Mouse (Mus musculus): Measurements from ENCODE around the gene Hivep2.

Hivep2 gene

DNA sequence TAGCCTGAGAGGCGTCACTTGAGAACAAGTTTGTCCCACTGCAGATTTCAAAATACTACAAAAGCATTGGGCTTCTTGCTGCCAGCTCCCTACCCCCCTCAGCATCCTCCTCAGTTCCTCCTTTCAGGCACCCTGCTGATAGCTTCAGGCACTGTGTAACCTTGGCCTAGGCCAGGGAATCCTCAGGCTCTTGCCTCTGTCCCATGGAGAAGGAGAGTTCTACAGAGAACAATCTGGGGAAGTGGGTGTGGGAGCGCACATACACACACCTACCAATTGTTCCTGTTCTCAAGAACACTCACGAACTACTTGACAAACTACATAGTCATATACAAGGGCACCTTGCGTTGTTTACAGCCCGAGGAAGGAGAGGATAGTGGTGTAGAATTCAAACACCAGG is 109.9 kb downstream of the Hivep2 start:
- CTCF ChIA-PET = no interaction called here

DNA sequence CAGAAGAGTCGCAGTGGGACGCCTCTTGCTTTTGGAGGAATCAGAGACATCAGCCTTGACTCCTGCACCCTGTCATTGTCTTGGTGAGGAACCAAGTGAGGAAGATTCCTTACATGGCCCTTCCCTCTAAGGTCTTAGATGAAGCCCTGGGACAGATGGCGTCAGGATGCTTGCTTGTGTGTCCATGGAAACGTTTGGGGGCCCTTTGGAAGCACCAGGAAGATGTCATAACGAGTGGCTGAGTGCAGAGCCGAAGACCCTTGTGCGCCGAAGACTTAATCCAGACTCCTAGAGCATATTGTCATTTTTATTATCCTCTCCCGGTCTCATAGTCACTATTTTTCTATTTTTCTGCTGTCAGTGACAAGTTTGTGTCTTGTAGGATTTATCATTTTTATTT is 111.0 kb downstream of the Hivep2 start:
- CTCF ChIA-PET = no interaction called here

DNA sequence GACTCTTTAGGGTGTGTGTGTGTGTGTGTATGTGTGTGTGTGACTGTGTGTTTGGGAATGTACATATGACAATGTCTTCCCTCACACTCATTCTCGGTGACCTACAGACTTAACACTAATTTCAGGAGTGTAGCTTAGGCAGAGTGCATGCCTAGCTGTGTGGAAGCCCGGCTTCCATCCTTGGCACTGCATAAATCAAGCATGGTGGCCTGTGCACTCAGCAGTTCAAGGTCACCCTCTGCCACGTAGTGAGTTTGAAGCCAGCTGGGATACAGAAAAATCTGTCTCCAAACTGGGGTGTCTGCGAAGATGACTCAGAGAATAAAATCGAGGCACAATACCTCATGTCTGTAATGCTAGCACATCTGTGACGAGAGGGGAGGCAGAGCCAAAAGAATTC is 115.0 kb downstream of the Hivep2 start:
- CTCF ChIA-PET = no interaction called here

DNA sequence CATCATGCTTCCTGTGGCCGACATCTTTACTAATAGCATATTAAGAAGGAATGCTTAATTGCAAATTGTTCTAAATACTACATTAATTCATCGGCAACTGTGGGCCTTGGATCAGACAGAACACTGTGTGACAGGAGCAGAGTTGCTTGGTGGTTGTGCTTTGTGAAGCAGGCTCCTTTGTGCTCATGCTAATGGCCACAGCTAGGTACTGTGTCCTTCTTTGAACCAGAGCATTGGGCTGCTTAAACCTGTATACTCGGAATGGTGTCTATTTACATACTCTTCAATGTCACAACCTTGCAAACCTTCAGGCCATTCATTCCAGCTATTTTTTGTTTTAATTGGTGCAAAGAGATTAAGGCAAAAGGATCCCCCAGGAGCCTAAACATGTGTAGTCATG is 115.9 kb downstream of the Hivep2 start:
- CTCF ChIA-PET = interaction anchor here (0.7 kb wide), 1 partner anchor 111 kb away, joined by 7 read pairs; no protein-coding TSS in a partner anchor

DNA sequence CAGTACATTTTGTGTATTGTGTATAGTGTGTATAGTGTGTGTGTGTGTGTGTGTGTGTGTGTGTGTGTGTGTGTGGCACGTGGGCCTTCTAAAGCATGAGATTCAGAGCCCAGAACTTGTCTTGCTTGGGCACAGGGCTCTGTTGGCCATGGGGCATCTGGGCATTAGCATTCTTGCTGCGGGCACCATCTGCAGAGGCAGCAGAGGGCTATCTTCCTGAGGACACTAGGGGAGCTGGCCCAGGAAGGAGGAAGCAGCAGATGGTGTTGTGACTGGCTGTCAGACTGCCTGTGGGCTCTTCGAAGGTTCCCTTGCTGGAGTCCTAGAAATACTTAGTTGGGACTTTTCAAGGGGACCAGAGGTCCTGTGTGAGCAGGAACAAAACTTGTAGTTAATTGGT is 116.4 kb downstream of the Hivep2 start:
- CTCF ChIA-PET = interaction anchor here (0.7 kb wide), 1 partner anchor 112 kb away, joined by 7 read pairs; no protein-coding TSS in a partner anchor

DNA sequence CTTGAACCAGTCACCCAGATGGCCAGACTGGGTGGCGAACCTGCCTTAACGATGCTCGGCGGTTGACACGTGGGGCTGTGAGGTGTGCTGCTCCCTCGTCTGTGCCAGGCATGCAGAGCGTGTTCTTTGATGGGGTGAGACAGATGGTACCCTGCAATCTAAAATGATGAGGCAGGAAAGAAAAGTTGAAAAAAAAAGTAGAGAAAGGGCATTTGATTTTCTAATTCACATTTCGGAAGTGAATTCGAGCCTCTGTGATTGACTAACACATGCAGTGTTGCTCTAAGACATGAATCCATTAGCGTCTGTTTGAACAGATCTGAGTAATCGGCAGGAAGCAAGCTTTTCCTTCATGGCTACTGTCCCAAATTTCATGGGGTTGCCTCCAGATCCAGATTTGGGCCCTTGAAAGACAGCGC is 119.4 kb downstream of the Hivep2 start:
- CTCF ChIA-PET = interaction anchor here (0.7 kb wide), 1 partner anchor 71 kb away, joined by 4 read pairs; no protein-coding TSS in a partner anchor

DNA sequence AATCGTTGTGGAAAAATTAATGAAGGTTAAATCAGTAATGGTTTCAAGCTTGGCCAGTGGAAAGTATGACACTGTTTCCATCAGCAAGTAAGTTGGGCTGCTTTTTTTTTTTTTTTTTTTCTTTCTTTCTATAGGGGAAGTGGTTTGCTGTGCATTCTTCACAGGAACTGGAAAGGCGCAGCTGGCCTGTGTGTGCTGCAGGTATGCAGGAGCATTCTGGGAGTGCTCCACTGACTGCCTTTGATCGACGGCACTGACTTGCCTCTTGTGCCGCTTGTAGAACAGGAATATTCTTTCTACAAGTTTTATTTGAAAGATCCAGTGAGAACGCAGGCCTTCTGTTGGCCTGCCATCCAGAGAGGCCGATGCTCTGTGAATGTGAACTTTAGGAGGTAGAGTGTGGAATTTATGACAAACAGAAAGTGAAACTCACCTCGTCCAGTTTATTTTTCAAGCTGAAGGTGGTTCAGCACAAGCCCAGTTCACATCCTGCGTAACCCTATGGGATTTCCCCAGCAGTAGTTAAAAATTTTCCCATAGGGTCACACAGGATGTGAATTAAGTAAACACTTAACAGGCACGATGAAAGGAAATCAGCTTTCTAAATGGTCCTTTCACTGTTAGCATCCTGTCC is 120.1 kb downstream of the Hivep2 start:
- CTCF ChIA-PET = interaction anchor here (0.7 kb wide), 2 partner anchors 70 to 124 kb away, joined by 4 to 5 read pairs; no protein-coding TSS in a partner anchor

DNA sequence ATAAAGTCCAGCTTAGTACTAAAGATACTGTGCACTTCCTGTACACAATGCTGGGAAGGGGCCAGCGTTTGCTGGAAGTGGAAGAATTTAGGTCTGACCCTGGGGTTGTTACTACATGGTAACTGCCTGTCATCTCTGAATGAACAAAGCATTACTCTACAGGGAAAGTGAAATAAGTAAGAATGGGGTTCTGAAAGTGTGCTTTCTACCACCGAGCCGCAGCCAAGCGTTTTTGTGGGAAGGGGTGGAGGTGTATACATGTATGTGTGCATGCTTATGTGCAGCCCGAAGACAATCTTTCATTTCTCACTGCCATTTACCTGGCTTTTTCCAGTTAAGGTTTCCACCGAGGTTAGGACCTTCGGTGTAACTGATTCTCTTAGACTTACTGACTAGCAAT is 121.4 kb downstream of the Hivep2 start:
- CTCF ChIA-PET = no interaction called here

DNA sequence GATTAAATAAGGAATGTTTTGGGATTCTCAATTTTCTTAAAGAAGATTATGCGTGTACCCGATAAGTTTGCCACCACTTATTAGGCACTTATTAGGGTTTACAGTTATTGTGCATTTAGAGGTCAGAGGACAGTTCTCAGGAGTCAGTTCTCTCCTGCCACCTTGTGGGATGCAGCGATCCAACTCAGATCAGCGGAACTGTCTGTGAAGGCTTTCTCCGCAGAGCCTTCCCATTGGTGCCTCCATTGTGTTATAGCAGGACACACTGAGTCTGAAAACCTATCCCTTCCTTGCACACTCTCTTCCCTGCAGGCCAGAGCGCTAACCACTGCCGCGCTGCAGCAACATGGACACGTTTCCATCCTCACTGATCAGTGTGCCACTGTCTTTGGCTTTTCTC is 123.6 kb downstream of the Hivep2 start:
- CTCF ChIA-PET = no interaction called here

DNA sequence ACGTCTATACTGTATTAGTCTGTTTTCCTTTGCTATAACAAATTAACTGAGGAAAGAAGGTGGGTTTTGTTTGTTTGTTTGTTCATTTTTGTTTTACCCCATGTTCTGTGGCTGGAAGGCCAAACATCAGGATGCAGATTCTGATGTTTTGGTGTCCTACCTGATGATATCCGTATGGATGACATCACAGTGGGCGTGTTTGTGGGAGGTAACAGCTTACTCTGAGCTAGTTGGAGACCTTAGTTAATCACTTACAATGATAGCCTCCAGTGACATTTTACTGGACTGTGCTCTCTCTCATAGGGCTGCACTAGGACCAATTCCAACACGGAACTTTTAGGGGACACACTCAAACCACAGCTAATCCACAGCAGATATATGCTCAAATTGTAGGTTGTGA is 128.2 kb downstream of the Hivep2 start:
- CTCF ChIA-PET = no interaction called here

DNA sequence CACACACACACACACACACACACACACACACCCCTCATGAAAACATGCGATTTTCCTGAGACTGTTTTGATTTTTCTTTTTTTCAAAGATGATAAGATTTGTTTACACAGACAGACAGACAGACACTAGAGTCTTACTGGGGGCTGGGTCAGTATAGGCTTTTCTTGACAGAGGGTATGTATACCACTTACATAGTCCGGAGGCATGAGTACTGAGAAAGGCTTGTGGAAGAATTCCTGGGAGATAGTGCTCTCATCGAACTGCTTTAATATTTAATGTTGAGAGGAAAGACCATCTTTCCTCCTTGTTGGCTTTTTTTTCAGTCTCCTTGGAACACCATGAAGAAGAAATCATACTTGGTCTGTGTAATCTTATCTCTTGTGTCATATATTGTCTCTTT is 130.2 kb downstream of the Hivep2 start:
- CTCF ChIA-PET = no interaction called here

DNA sequence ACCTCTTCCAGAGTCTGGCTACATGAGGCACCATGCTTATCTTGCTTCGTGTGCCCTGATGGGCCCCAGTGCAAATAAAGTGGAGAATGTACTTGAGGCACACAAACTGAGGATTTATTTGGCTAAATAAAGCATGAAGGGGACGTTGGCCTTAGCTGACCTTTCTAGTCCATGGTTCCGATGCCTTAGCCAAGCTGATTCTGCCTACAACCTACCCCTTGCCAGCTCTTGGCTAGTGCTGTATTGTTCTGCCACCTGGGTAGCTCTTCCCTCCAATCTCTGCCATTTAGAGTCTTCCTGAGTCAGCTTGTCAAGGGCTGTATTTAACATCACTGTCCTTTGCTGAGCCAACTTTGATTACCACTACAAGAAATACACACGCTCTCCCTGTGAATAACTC is 133.3 kb downstream of the Hivep2 start:
- CTCF ChIA-PET = no interaction called here

DNA sequence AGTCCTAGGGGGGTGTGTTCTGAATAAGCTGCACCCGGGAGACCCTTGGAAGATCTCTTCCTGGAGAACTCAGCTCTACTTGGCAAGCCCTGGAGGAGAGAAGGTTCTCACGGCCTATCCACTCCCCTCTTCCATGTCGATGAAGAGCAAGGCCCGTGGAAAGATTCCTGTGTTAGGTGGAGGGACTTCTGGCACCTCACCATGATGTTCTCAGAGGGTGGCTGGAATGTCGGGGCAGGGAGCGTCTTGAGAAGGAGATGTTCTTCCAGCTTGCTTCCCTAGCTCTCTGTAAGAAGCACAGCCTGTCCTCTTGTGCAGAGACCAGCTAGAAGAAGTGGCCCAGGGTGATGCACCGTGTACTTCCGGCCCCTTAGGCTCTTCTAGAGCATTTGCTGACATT is 134.2 kb downstream of the Hivep2 start:
- CTCF ChIA-PET = no interaction called here

DNA sequence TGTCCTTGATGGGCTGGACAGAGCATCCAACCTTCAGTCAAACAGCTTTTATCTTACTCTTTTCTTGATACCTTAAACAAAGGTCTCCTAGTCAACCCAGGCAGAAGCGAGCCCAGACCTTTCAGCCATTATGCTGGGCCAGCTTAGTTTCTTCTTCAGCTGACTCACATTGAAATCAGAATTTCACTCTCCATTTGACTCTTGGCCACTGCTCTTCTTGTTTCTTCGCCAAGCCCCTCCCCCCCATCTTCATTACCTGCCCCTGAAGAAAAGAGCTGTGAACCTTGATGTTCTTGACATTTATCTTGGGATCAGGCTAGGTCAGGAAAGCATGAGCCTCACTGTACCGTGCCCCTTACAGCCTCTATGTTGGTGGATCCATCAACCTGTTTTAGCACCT is 135.0 kb downstream of the Hivep2 start:
- CTCF ChIA-PET = interaction anchor here (0.7 kb wide), 1 partner anchor 48 kb away, joined by 14 read pairs; no protein-coding TSS in a partner anchor

DNA sequence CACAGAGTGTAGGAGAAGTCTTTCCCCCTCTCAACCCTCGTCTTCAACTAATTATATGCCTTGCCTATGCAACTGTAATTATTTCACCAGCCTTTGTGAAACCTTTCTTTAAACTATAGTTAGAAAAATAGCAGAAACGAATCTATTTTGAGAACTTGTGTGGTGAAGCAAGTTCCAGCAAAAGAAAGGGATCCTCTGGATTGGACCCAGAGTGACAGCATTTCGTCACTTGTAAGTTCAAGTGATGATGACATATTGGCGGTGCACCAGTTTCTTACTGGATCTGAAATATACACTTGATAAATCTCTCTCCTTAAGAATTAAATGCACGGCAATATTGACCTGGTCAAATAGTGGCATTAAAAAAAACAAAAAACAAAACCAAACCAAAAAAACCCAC is 136.1 kb downstream of the Hivep2 start:
- CTCF ChIA-PET = no interaction called here

DNA sequence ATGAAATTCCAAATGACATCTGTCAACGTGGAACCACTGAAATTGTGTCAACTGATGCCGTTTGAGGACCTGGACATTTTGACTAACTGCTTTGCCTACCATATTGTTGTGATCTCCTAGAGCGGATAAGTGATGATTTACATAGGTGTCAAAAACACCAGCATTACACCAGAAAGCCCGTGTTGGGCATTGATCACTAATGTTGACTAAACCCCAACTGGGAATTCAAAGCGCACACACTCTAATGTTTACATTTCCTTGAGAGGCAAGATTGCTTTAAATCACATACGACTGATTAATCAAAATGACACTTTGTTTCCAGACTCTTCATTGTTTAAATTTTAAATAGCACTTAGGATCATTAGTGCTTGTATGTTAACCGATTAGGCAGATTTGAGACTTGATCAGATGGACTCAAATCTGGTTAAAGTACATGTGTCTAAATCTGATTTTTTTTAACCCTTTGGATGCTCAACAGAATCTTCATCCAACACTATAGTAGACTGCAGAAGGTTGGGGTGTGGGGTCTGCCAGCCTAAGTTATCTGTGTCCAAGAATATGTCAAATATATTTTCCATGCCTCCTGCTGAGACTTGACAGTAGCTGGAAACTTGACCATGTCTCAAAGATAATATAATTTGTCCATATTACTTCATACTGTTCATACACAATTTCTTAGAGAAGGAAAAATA is 142.3 kb downstream of the Hivep2 start:
- CTCF ChIA-PET = no interaction called here

DNA sequence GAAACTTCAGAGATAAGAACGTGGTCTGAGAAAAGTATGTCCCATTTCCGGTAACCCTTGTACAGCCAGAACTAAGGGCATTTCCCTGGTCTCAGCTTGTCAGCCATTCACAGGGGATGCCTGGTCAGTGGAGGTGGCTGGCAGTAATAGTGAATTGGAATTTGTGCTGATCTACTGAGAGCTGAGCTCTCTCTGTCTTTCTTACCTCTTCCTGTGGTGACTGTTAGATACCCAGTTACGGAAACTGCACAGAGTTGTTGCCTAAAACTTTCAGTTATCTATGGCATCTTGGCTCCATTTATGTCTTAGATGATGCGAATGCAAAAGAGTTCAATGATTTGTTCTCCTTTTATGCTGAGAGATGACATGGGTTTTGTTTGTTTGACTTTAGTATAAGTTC is 150.0 kb downstream of the Hivep2 start:
- CTCF ChIA-PET = no interaction called here

DNA sequence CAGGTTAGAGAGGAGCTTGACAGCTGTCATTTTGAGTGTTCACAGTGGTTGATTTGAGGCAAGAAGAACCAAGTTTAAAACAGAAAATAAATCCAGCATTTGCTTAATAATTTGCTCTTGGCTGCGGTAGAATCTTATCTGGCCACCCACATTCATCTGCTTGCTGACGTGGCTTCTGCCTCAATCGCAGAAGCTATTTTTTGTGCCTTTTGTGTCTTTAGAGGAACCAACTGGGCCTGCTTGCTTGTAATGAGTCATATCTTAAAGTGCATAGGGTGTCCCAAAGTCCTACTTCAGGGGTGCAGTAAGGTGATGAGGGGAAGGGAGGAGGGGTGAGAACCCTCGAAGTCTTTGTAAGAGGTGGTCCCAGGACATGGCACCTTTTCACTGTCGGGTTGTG is 151.1 kb downstream of the Hivep2 start:
- CTCF ChIA-PET = no interaction called here

DNA sequence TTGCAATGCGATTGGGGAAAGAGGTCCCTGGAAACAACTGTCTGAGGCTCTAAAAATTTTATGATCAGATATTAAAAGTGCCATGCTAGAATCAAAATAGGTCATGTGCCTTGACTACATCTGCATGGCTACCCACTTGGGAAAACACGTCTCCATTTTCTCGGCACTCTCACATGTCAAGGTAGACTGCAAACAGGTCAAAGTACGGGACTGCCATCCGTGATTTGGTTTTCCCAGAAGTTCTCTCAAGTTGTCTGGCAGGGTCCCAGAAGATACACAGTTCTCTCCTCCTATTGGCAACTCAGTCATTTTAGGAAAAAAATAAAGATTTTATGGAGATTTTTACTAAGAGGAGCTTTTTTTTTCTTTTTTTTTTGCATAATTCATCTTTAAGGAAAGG is 153.3 kb downstream of the Hivep2 start:
- CTCF ChIA-PET = no interaction called here

DNA sequence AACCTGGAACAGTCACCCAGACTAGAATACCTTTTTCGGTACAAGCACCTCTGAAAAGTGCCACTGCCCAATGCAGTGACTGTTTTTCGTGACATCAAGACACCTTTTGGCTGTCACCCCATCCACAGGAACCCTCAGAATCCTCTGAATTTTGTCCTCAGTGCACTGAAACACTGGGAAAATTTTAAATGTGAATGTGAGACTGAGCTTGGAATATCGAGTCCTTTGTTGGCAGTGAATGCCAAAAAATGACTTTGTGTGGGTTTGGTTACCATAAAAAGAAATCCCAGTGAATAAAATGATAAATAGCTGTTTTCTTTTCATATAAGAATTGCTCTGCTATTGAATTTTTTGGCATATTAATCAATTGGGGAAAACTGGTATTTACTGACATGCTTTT is 154.6 kb downstream of the Hivep2 start:
- CTCF ChIA-PET = no interaction called here

DNA sequence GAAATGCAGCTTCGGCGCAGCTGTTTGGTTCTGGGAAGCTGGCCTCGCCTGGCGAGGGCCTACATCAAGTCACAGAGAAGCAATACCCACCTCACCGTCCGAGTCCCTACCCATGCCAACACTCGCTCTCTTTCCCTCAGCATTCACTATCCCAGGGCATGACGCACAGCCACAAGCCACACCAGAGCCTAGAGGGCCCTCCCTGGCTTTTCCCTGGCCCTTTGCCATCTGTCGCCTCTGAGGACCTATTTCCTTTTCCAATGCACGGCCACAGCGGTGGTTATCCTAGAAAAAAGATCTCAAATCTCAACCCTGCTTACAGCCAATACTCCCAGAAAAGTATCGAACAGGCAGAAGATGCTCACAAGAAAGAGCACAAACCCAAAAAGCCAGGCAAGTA is 162.0 kb downstream of the Hivep2 start:
- CTCF ChIA-PET = interaction anchor here (0.5 kb wide), 1 partner anchor 1453 kb away, joined by 6 read pairs; no protein-coding TSS in a partner anchor

DNA sequence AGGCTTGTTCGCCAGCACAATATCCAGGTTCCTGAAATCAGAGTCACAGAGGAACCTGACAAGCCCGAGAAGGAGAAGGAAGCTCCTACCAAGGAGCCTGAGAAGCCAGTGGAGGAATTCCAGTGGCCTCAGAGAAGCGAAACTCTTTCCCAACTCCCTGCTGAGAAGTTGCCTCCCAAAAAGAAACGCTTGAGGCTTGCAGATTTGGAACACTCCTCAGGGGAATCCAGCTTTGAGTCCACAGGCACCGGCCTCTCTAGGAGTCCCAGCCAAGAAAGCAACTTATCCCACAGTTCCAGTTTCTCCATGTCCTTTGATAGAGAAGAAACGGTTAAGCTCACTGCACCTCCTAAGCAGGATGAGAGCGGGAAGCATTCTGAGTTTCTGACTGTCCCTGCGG is 164.4 kb downstream of the Hivep2 start:
- CTCF ChIA-PET = no interaction called here

DNA sequence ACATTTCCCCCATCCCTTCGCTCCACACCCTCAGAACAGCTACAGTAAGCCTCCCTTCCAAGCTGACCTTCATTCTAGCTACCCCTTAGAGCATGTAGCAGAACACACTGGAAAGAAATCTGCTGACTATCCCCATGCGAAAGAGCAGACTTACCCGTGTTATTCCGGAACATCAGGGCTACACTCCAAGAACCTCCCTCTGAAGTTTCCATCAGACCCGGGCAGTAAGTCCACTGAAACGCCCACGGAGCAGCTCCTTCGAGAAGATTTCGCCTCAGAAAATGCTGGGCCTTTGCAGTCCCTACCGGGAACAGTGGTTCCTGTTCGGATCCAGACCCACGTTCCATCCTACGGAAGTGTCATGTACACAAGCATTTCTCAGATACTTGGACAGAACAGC is 165.4 kb downstream of the Hivep2 start:
- CTCF ChIA-PET = no interaction called here

DNA sequence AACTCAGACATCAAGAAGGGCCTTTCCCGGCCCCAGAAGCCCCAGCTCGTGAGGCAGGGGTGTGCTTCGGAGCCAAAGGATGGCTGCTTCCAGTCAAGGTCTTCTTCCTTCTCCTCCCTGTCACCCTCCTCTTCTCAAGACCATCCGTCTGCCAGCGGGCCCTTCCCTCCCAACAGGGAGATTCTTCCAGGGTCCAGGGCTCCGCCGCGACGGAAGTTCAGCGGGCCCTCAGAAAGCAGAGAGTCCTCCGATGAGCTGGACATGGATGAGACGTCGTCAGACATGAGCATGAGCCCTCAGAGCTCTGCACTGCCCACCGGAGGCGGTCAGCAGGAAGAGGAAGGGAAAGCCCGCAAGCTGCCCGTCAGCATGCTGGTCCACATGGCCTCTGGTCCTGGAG is 166.2 kb downstream of the Hivep2 start:
- CTCF ChIA-PET = no interaction called here
